Mouse (Mus musculus) CD4-positive, CD25-positive, alpha-beta regulatory T cell (primary cell): Measurements from ENCODE around the gene 2610002M06Rik. TPM values are rescaled to one million over a fixed set of nuclear protein-coding genes. Genes with fewer than 3 reads are reported as not detected.

Experiments used
- polyA plus RNA-seq: library from polyadenylated mRNA; unstranded; fragments of 100-300 nt; shearing (Covaris generic); gene quantifications from one replicate; pipeline ENCODE4 v1.2.1, GENCODE M21; 2017

2610002M06Rik gene
- polyA plus RNA-seq = 25.6 TPM

DNA sequence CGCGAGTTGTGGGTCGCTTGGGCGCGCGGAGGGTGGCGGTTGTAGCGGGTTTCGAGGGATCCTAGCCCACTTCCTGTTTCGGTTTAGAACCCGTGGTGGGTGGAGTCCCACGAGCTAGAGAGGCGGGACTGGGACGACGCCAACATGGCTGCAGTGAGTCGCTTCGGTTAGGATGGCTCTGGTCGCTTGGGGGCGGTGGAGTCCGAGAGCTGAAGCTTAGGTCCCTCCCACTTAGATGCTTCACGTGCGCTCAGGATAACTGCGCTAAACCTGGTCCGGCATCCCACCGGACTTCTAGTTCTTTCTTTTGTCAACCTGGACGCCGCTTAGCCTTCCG lies at the start of gene 2610002M06Rik:
2610002M06Rik (minus strand) TSS at position 117 of the 337 bp plus-strand sequence.

GRCm38 (mm10) chrX:107792290-107792689 lies 23.8 kb downstream of the 2610002M06Rik start, which contains the start of gene Tent5d:
TSS of gene Tent5d (plus strand) at chrX:107792590.

Other genes with a start within 250 kb of the 2610002M06Rik start
- gene Tbx22, start 148.4 kb downstream of the 2610002M06Rik start, polyA plus RNA-seq = not detected
- gene Tent5d, start 23.7 kb downstream of the 2610002M06Rik start, polyA plus RNA-seq = not detected
- not detected for gene Gm732, start 132.1 kb upstream of the 2610002M06Rik start, polyA plus RNA-seq